Mouse (Mus musculus): ENCODE measurements at regions not wholly inside any gene's neighbourhood (a gene's known extent, or its start where the extent isn't known, plus 50 kb on each side); places are given as distances from the start of the nearest gene placed in this dataset.

GRCm38 (mm10) chr6:141041358-141041757 lies 207.7 kb upstream of the Pde3a start:
- no peak for DNase-seq

- DNase-seq: no peak
These were observed 207.1 kb upstream of the Pde3a start for GRCm38 (mm10) chr6:141041781-141042625.

- DNase-seq: no peak
These were observed 200.8 kb upstream of the Pde3a start for GRCm38 (mm10) chr6:141048271-141048670.

GRCm38 (mm10) chr6:141050038-141050684 lies 198.9 kb upstream of the Pde3a start:
- DNase-seq: no peak

- DNase-seq: no peak
These were observed 195.0 kb upstream of the Pde3a start for GRCm38 (mm10) chr6:141054026-141054425.

GRCm38 (mm10) chr6:141059250-141059916 lies 189.7 kb upstream of the Pde3a start:
- DNase-seq: no peak

- no peak for DNase-seq
These were observed 183.3 kb upstream of the Pde3a start for GRCm38 (mm10) chr6:141065724-141066123.

- no peak for DNase-seq
These were observed 180.1 kb upstream of the Pde3a start for GRCm38 (mm10) chr6:141068861-141069467.

GRCm38 (mm10) chr6:141069896-141070295 lies 179.2 kb upstream of the Pde3a start:
- no peak for DNase-seq

- no peak for DNase-seq
These were observed 177.6 kb upstream of the Pde3a start for GRCm38 (mm10) chr6:141071507-141071906.

GRCm38 (mm10) chr6:141091076-141091780 lies 157.8 kb upstream of the Pde3a start:
- DNase-seq: no peak

GRCm38 (mm10) chr6:141091781-141092140 lies 157.3 kb upstream of the Pde3a start:
- DNase-seq: no peak

- DNase-seq: no peak
These were observed 151.5 kb upstream of the Pde3a start for GRCm38 (mm10) chr6:141097338-141098122.

GRCm38 (mm10) chr6:141118287-141118686 lies 130.8 kb upstream of the Pde3a start:
- DNase-seq: no peak

- DNase-seq: no peak
These were observed 122.3 kb upstream of the Pde3a start for GRCm38 (mm10) chr6:141126614-141127396.

- no peak for DNase-seq
These were observed 119.5 kb upstream of the Pde3a start for GRCm38 (mm10) chr6:141129596-141129995.

GRCm38 (mm10) chr6:141134176-141134575 lies 114.9 kb upstream of the Pde3a start:
- no peak for DNase-seq

GRCm38 (mm10) chr6:141136664-141137375 lies 112.2 kb upstream of the Pde3a start:
- DNase-seq: no peak

- DNase-seq: no peak
These were observed 108.1 kb upstream of the Pde3a start for GRCm38 (mm10) chr6:141141016-141141415.

GRCm38 (mm10) chr6:141148417-141149169 lies 100.5 kb upstream of the Pde3a start:
- DNase-seq: no peak

Measured in cerebellum, adult 9-10 months (tissue).